Mouse (Mus musculus): ENCODE data around the gene Ccdc155. TPM values are rescaled to one million over a fixed set of nuclear protein-coding genes. Genes with fewer than 3 reads are reported as not detected.
"Not testable (repeated sequence)": the region's sequence is repeated elsewhere in the genome, so short reads cannot be mapped to it uniquely, and the experiment has no call there.

Ccdc155 gene
- polyA plus RNA-seq, 2 experiments from 2014 or later = 0.24 to 0.34 TPM

- no peak for ATAC-seq
These were observed 15.1 kb downstream of the Ccdc155 start for GRCm38 (mm10) chr7:45189600-45189999.

- no peak for ATAC-seq
These were observed 18.8 kb downstream of the Ccdc155 start for GRCm38 (mm10) chr7:45185921-45186320.

- ATAC-seq = no peak
These were observed 21.0 kb downstream of the Ccdc155 start for GRCm38 (mm10) chr7:45183672-45184071.

- no peak for ATAC-seq
These were observed 22.1 kb downstream of the Ccdc155 start for GRCm38 (mm10) chr7:45182606-45183005.

DNA sequence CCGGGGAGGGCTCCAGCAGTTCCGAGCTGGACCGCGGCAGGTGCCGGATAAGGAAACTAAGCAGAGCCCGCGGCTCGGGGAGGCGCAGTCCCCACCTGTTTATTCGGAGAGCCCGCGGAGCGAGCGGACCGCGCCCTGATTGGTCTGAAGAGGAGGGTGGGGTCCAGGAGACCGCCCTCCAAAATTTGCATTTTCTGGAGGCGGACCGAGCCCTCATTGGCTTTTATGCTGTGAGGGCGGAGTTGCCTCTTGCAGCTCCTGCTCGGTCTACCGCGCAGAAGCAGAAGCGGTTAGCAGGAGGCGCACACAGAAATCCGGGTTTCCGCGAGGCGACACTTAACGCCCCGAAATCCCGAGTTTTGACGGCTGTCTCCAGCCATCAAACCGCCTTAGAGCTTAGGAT lies 22.5 kb downstream of the Ccdc155 start:
- peak; percentile 87 for ATAC-seq

- no peak for ATAC-seq
These were observed 23.2 kb downstream of the Ccdc155 start for GRCm38 (mm10) chr7:45181540-45181939.

DNA sequence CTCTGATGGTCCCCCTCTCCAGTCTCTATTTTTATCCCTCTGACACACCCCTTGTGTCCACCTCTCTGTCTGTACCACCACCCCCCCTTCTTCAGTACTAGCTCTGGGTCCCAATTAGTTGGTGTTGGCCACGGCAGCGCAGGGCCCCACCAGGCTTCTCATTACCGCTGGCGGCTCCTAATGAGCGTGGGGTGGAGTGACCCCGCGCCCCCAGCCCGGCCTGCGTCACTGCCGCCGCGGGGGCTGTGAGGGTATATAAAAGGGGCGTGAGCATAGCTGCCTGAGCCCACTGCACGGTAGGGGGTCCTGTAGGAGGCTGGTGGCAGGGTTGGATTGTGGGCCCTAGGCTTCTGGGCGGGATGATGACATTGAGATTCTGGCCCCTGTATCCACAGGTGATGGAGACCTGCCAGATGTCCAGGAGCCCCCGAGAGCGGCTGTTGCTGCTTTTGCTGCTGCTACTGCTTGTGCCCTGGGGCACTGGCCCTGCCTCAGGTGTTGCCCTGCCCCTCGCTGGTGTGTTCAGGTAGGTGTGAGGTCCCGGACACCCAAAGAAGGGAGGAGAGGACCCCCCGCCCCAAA lies 23.7 kb downstream of the Ccdc155 start, which contains the start of gene Pth2:
Gene Pth2, plus strand, starts transcription at position 100 of the 582 bp plus-strand sequence.
- ATAC-seq = no peak

- no peak for ATAC-seq
These were observed 25.2 kb downstream of the Ccdc155 start, which contains the start of gene Gfy for GRCm38 (mm10) chr7:45179469-45179868. Gfy (minus strand) TSS chr7:45179569.

DNA sequence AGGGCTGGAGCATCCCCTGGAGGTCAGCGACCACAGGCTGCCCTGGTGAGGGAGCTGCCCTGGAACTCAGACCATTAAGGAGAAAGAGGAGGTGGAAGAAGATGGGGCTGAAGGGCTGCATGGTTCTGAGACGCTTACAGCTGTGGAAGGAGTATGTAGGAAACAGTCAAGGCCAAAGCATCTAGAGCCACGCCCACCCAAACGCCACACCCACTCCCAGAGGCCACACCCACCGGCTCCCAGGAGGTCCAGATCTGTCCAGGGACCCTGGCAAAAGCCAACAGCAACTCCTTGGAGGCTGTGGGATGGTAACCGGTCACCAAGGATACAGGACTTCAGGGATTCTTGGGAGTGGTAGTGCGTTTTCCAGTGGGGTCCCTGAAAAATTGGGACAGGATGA lies 26.1 kb downstream of the Ccdc155 start:
- ATAC-seq = no peak

DNA sequence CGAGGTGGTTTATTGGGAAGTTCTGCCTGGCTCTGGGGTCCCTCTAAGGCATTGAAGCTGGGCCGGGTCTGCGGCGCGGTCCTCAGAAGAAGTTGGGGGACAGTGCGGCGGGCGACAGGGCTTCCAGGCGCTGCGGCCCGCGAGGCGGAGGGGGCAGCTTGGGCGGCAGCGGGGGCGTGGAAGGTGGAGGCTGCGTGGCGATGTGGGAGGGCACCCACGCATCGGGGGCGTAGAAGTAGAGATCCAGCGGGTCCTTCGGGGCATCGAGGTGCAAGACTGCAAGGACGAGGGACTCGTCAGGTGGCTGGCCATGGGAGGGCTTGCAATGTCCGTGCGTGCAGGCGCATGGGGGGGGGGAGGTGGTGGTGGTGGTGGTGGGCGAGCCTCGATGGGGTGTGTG lies 28.3 kb downstream of the Ccdc155 start:
- ATAC-seq = no peak

- no peak for ATAC-seq
These were observed 28.8 kb downstream of the Ccdc155 start for GRCm38 (mm10) chr7:45175929-45176328.

DNA sequence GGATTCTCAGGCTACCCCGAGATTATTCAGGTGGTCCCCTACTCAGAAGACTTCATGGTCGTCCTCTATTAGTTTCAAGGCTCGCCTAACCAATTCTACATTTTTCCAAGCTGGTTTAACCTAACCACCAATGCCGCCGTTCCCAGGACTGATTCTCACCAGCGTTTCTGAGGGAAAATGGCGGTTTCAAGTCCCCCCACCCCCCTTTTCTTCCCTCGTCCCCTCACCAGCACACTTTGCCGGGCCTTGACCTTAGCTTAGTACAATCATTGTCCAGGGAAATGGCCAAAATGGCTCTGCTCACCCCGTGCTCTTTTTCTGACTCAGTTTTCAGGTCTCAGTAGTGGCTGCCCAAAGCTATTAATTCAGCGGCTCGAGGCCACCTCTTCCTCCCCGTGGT lies 29.3 kb downstream of the Ccdc155 start:
- ATAC-seq = no peak

DNA sequence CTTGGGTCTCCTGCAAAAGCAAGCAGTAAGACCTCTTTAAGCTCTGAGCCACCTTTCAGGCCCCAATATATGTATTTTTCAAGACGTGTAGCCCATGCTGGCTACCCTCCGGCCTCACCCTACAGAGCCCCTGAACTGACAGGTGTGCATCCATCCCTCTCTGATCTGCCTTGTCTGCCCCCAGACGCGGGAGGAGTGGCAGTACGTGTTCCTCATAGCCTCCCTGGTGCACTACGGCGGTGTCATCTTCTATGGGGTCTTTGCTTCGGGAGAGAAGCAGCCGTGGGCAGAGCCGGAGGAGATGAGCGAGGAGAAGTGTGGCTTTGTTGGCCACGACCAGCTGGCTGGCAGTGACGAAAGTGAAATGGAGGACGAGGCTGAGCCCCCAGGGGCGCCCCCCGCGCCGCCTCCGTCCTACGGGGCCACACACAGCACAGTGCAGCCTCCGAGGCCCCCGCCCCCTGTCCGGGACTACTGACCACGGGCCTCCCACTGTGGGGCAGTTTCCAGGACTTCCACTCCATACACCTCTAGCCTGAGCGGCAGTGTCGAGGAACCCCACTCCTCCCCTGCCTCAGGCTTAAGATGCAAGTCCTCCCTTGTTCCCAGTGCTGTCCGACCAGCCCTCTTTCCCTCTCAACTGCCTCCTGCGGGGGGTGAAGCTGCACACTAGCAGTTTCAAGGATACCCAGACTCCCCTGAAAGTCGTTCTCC lies 30.0 kb downstream of the Ccdc155 start:
- no peak for ATAC-seq

DNA sequence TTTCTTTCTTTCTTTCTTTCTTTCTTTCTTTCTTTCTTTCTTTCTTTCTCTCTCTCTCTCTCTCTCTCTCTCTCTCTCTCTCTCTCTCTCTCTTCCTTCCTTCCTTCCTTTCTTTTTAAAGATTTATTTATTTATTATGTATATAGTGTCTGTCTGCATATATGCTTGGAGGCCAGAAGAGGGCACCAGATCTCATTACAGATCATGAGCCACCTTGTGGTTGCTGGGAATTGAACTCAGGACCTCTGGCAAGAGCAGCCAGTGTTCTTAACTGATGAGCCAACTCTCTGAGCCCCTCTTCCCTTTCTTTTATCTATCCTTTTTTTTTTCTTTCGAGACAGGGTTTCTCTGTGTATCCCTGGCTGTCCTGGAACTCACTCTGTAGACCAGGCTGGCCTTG lies 30.9 kb downstream of the Ccdc155 start:
- not testable (repeated sequence) for ATAC-seq

DNA sequence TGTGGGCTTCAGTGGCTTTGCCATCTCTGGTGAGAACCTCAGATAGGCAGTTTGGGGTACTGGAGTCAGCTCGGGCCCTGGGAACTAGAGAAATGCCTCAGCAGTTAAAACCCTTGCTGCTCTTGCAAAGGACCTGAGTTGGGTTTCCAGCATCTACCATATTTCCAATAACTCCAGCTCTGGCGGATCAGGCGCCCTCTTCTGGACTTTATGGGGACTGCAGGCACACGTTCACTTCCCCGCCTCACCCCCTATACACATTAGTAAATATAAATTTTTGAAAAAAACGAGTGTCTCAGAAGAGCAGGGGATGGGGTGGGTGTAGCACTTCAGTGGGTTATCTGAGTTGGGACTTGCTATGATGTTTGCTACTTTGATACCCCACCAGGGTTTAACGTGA lies 31.7 kb downstream of the Ccdc155 start:
- no peak for ATAC-seq

GRCm38 (mm10) chr7:45169495-45169894 lies 35.2 kb downstream of the Ccdc155 start:
- no peak for ATAC-seq

GRCm38 (mm10) chr7:45168656-45169055 lies 36.0 kb downstream of the Ccdc155 start:
- no peak for ATAC-seq

DNA sequence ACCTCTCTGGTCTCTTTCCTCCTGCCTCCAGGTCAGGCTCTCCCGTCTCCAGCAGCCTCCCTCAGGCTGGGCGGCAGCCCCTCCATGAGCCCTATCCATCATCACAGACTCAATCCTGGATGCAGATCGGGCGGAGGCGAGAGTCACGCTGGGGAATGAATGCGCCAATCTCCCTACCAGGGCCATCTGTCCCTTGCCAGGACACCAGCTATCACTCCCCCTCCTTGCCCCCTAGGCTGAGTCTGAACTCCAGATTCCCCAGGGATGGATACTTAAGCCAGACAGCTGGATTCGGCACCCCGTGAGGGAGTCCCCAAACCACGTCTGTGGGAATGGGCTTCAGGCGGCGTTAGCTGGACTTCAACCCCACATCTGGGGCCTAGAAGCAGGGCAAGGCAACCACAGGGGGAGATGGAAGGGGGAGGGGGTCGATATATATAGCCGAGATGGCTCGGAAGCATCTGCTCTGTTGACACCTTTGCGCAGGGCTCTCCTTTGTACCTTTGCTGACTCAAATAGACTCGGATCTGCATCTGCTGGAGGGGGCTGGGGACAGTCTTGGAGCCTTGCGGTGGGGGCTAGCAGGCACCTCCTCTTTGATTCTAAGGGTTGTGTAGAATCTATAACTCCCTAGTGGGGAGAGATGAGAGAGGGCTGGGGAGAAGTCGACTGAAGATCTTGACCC lies 36.8 kb downstream of the Ccdc155 start:
- no peak for ATAC-seq

- no peak for ATAC-seq
These were observed 37.7 kb downstream of the Ccdc155 start for GRCm38 (mm10) chr7:45166950-45167401.

- no peak for ATAC-seq
These were observed 39.0 kb downstream of the Ccdc155 start for GRCm38 (mm10) chr7:45165701-45166100.

GRCm38 (mm10) chr7:45164833-45165232 lies 39.9 kb downstream of the Ccdc155 start:
- no peak for ATAC-seq

- ATAC-seq = no peak
These were observed 40.8 kb downstream of the Ccdc155 start, which contains the start of gene Slc17a7 for GRCm38 (mm10) chr7:45163735-45164490. Slc17a7 (plus strand) TSS chr7:45163949.
